Mouse (Mus musculus) midbrain, embryonic 16.5 days (tissue): ENCODE results near the gene Sppl2c. TPM values are rescaled to one million over a fixed set of nuclear protein-coding genes. Genes with fewer than 3 reads are reported as not detected.

Experiments used
- ATAC-seq: fragments of 200-750 bp; cut with Nextera tagmentation; 2 replicates; pipeline ENCODE4 v1.8.0; 2017; ENCODE audit warnings: moderate TSS enrichment
- H3K27ac ChIP-seq: fragments of 300-500 bp; sonication (generic); 2 replicates; pipeline ENCODE4 v1.5.1; 2014; ENCODE audit warnings: mild to moderate bottlenecking, low read length, mixed read lengths
- H3K27me3 ChIP-seq: fragments of 300-500 bp; sonication (generic); 2 replicates; pipeline ENCODE4 v1.6.1; 2014; ENCODE audit warnings: low read depth, low read length, mixed read lengths; ENCODE audit not compliant: control insufficient read depth, insufficient read depth
- H3K36me3 ChIP-seq: fragments of 300-500 bp; sonication (generic); 2 replicates; pipeline ENCODE4 v1.6.1; 2014; ENCODE audit warnings: mild to moderate bottlenecking, low read length, moderate library complexity, mixed read lengths; ENCODE audit not compliant: control insufficient read depth, insufficient read depth
- H3K4me1 ChIP-seq: fragments of 300-500 bp; sonication (generic); 2 replicates; pipeline ENCODE4 v1.6.1; 2014; ENCODE audit warnings: mild to moderate bottlenecking, low read length, mixed read lengths; ENCODE audit not compliant: control insufficient read depth, insufficient read depth
- H3K4me2 ChIP-seq: fragments of 300-500 bp; sonication (generic); 2 replicates; pipeline ENCODE4 v1.6.1; 2014; ENCODE audit warnings: mild to moderate bottlenecking, low read length, mixed read lengths
- H3K4me3 ChIP-seq: fragments of 300-500 bp; sonication (generic); 2 replicates; pipeline ENCODE4 v1.5.1; 2014; ENCODE audit warnings: low read depth, mild to moderate bottlenecking, low read length, moderate library complexity, mixed read lengths
- H3K9ac ChIP-seq: fragments of 300-500 bp; sonication (generic); 2 replicates; pipeline ENCODE4 v1.6.1; 2014; ENCODE audit warnings: low read depth, low read length, mixed read lengths
- H3K9me3 ChIP-seq: fragments of 300-500 bp; sonication (generic); replicated peaks from 2 replicates; pipeline ENCODE4 v1.6.1; 2014; ENCODE audit warnings: mild to moderate bottlenecking, low read length, mixed read lengths; ENCODE audit not compliant: control insufficient read depth, poor library complexity, severe bottlenecking
- WGBS: fragments of 180-500 bp; shearing (Covaris S2); extraction: QIAGEN DNeasy Blood & Tissue Kit; methylation state at CpG from one replicate; pipeline ENCODE4 v1.1.7; 2014; 5-methylcytosine and 5-hydroxymethylcytosine counted together
- polyA plus RNA-seq: library from polyadenylated mRNA; unstranded; fragments of >200 nt; fragmentation: Nextera tagmentation; extraction: Ambion mirVana; gene quantifications from 2 replicates; pipeline ENCODE4 v1.2.1, GENCODE M21; 2015

The Sppl2c gene
- polyA plus RNA-seq, 1 experiment from 2014 or later = not detected

DNA sequence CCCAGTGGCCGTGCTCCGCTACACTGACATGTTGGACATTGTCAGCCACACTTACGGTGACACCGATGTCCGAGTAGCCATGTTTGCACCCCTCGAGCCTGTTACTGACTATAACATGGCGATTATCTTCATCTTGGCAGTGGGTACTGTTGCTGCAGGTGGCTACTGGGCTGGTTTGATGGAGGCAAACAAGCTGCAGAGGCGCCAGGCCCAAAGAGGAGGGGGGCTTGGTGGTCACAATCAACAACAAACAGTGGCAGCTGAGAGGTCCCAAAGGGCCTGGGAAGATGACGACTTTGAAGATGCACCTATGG lies 667 bp downstream of the Sppl2c start:
- Histone ChIP-seq H3K27me3 (no peaks in the 10 kb centered on the region), H3K4me3 (no peak overlapping the region), H3K27ac (no peak overlapping the region), H3K9ac (no peak overlapping the region), H3K4me2 (no peak overlapping the region), H3K4me1 (no peaks in the 10 kb centered on the region), H3K9me3 (no peaks in the 10 kb centered on the region), H3K36me3 (no peaks in the 10 kb centered on the region)
- WGBS = 92% methylated on average over 9 of the region's 9 CpGs
- ATAC-seq = no peak

DNA sequence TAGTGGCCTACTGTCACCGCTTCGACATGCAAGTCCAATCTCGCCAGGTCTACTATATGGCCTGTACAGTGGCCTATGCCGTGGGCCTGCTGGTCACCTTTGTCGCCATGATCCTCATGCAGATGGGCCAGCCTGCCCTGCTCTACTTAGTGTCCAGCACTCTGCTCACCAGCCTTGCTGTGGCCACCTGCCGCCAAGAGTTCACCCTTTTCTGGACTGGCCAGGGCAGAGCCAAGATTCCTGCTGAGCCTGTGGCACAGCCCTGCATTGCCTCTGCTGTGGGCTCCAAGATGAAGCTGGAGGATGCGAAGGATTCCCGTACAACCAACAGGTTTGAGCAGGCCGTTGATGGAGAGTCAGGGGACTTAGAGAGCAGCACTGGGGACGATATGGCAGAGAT lies 1.6 kb downstream of the Sppl2c start:
- H3K36me3 ChIP-seq = no peaks in the 10 kb centered on the region
- WGBS = 94% methylated on average over 10 of the region's 10 CpGs
- no peak for ATAC-seq
- no peaks in the 10 kb centered on the region for H3K27me3 ChIP-seq
- no peak overlapping the region for H3K4me3 ChIP-seq
- no peak overlapping the region for H3K4me2 ChIP-seq
- no peak overlapping the region for H3K9ac ChIP-seq
- no peak overlapping the region for H3K27ac ChIP-seq
- no peaks in the 10 kb centered on the region for H3K9me3 ChIP-seq
- H3K4me1 ChIP-seq = no peaks in the 10 kb centered on the region

DNA sequence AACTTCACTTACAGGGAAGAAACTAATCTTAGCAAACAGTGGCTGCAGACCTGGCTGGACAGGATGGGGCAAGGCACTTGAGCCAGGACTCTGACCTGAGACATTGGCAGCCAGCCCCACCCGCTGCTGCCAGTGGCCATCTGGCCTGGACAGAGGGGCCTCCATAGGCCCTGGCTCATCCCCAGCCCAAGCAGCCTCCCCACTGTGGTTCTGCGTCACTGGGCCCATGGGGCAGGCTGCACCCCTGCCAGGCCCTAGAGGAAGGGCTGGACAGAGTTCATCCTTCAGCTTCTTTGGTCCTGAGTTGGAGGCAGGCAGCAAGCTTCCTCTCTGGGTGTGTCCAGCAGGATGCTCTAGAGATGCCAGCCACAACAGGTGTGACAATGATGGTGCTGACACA lies 3.9 kb downstream of the Sppl2c start:
- ATAC-seq = no peak
- no peak overlapping the region for H3K9ac ChIP-seq
- H3K4me2 ChIP-seq = no peak overlapping the region
- no peaks in the 10 kb centered on the region for H3K27me3 ChIP-seq
- H3K4me1 ChIP-seq = no peaks in the 10 kb centered on the region
- WGBS = 88% methylated on average over 2 of the region's 2 CpGs
- no peak overlapping the region for H3K4me3 ChIP-seq
- H3K9me3 ChIP-seq = no peaks in the 10 kb centered on the region
- H3K27ac ChIP-seq = no peak overlapping the region
- no peaks in the 10 kb centered on the region for H3K36me3 ChIP-seq

DNA sequence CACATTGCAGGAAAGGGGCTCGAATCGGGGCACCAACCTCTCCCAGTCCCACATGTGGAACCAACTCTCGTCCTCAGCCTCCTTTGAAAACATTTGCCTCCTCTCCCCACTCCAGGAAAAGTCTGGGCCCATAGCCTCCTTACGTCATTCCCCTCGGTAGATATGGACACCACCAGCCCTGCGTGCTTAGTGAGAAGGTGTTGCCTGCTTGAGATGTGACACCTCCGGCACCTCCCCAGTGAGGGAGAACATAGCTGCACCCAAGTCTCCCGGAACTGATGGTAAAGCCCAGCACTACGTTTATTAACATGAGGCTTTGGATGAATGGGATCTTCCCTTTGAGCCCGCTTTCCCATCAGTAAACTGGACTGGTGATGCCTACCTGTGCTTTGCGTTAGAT lies 9.3 kb downstream of the Sppl2c start:
- H3K36me3 ChIP-seq = no peaks in the 10 kb centered on the region
- no peaks in the 10 kb centered on the region for H3K4me1 ChIP-seq
- no peak overlapping the region for H3K27ac ChIP-seq
- H3K4me2 ChIP-seq = peak overlapping the region; percentile 40
- peak; percentile 39; the same call in 1 of the 2 replicates for ATAC-seq
- no peak overlapping the region; the same call in 1 of the 2 replicates for H3K9ac ChIP-seq
- peaks cover 4% of the 10 kb centered on the region; the same call in 1 of the 2 replicates for H3K27me3 ChIP-seq
- WGBS = 74% methylated on average over 11 of the region's 11 CpGs
- H3K4me3 ChIP-seq = no peak overlapping the region
- H3K9me3 ChIP-seq = no peaks in the 10 kb centered on the region

DNA sequence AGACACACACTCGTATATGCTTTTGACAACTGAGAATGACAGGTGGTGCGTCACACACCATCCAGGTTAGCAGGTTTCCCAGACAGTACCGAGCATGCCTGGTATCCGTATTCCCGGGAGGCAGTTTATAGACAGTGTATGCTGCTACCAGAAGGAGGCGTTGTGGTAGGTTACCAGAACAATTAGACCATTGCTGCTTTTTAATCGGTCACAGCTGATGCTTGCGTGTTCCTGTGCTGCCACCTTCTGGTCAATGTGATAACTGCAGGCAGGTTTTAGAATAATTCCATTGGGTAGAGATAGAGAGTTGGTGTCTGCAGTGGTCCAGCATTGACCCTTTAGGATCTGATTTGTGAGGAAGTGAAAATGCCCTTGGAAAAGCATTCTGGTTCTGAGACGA lies 9.7 kb downstream of the Sppl2c start:
- Histone ChIP-seq H3K36me3 (no peaks in the 10 kb centered on the region), H3K27ac (no peak overlapping the region), H3K4me2 (peak overlapping the region; percentile 40), H3K4me1 (no peaks in the 10 kb centered on the region), H3K9me3 (no peaks in the 10 kb centered on the region), H3K27me3 (peaks cover 4% of the 10 kb centered on the region; the same call in 1 of the 2 replicates), H3K9ac (no peak overlapping the region; the same call in 1 of the 2 replicates), H3K4me3 (no peak overlapping the region)
- ATAC-seq = peak; percentile 92
- WGBS = 8% methylated on average over 9 of the region's 9 CpGs

DNA sequence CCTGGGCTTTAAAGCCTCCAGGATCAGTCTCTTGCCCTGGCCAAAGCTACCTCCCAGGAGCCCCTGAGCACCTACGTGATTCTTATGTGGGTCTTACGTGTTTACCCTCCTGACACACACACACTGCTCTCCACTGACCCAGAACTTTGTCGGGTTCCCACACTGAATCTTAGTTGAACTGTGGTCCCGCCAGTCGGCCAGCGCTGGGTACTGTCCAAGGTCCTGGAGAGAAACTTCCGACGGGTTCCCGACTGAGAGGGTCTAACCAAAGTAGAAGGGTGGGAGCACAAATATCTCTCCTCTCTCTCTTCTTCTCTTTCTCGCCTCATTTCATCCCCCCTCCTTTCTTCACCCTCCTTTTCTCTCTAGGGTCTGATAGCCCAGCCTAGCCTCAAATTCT lies 11.7 kb downstream of the Sppl2c start:
- H3K27me3 ChIP-seq = peaks cover 4% of the 10 kb centered on the region; the same call in 1 of the 2 replicates
- no peak for ATAC-seq
- H3K9me3 ChIP-seq = peaks cover 4% of the 10 kb centered on the region; the same call in 1 of the 2 replicates
- 8% methylated on average over 10 of the region's 10 CpGs for WGBS
- no peaks in the 10 kb centered on the region for H3K36me3 ChIP-seq
- no peaks in the 10 kb centered on the region for H3K4me1 ChIP-seq
- H3K27ac ChIP-seq = no peak overlapping the region
- no peak overlapping the region for H3K9ac ChIP-seq
- H3K4me3 ChIP-seq = no peak overlapping the region
- no peak overlapping the region for H3K4me2 ChIP-seq

DNA sequence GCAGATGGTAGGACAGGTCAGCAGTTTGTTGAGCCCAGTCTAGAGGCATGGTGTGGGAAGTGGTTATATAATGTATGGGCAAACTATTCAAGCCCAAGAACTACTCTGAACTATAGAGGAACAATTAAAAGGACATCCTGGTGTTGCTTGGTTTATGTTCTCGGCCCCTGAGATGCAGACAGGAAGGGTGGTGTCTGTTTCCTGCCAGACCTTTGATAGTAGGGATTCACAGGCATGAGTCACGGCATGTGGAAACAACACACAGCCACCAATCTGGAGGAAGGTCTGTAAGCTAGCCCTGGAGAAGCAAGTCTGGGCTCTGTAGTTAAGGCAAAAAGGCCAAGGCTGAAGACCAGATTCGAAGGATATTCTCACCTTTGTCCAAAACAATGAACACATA lies 17.1 kb downstream of the Sppl2c start:
- Histone ChIP-seq H3K27me3 (peaks cover 2% of the 10 kb centered on the region), H3K4me2 (no peak overlapping the region), H3K27ac (no peak overlapping the region), H3K4me3 (no peak overlapping the region), H3K36me3 (no peaks in the 10 kb centered on the region), H3K9me3 (peaks cover 4% of the 10 kb centered on the region; the same call in 1 of the 2 replicates), H3K4me1 (no peaks in the 10 kb centered on the region), H3K9ac (no peak overlapping the region)
- WGBS = 80% methylated on average over 3 of the region's 3 CpGs
- no peak for ATAC-seq

DNA sequence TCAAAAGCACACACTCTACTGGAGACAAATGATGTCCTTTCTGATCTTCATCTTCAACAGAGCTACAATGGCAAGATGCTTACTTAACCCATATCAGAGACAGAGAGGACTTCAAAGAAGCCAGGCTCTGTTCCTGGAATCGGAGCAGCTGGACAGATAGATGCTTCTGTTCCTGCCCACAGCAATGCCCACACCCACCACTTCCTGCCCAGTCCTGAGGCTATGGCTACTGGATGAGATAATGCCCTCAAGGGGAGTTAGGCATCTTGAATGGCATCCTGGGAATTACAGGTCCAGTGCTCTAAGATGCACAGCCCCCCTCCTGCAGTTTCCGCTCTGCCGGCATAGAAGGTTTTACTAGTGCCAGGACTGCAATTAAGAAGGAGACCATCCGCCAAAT lies 20.4 kb downstream of the Sppl2c start:
- 86% methylated on average over 4 of the region's 4 CpGs for WGBS

DNA sequence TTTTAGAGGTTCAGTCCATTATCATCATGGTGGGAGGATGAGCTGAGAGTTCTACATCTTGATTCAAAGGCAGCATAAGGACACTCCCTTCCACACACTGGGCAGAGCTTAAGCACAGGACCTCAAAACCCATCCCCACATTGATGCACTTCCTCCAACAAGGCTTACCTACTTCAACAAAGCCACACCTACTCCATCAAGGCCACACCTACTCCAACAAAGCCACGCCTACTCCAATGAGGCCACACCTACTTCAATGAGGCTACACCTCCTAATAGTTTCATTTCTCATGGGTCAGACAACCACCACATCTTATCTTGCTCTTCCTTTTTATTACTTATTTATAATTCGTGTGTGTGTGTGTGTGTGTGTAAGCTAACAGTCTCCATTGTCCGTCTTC lies 22.9 kb downstream of the Sppl2c start:
- H3K4me1 ChIP-seq = no peaks in the 10 kb centered on the region
- no peak overlapping the region for H3K4me3 ChIP-seq
- WGBS = 71% methylated on average over 3 of the region's 3 CpGs
- no peaks in the 10 kb centered on the region; the same call in 1 of the 2 replicates for H3K27me3 ChIP-seq
- no peak overlapping the region for H3K9ac ChIP-seq
- no peaks in the 10 kb centered on the region for H3K36me3 ChIP-seq
- H3K4me2 ChIP-seq = no peak overlapping the region
- H3K27ac ChIP-seq = no peak overlapping the region
- ATAC-seq = no peak
- no peaks in the 10 kb centered on the region for H3K9me3 ChIP-seq

More for the DNA sequence above, 20.4 kb downstream of the Sppl2c start:
- no peak overlapping the region for H3K4me3 ChIP-seq
- H3K9me3 ChIP-seq = peaks cover 1% of the 10 kb centered on the region; the same call in 1 of the 2 replicates
- no peaks in the 10 kb centered on the region for H3K36me3 ChIP-seq
- no peak overlapping the region for H3K9ac ChIP-seq
- H3K4me1 ChIP-seq = no peaks in the 10 kb centered on the region
- no peak overlapping the region for H3K27ac ChIP-seq
- ATAC-seq = no peak
- no peaks in the 10 kb centered on the region; the same call in 1 of the 2 replicates for H3K27me3 ChIP-seq
- no peak overlapping the region for H3K4me2 ChIP-seq
